Mouse (Mus musculus) small intestine, adult 2 months (tissue): ENCODE measurements around the gene Rhog.

Experiments
- CTCF ChIP-seq: fragments of 200-500 bp; IDR thresholded peaks from 2 replicates; pipeline ENCODE4 v1.5.1; 2012; ENCODE audit warnings: low read depth, mild to moderate bottlenecking, control low read depth, inconsistent platforms, low read length, moderate library complexity, mixed read lengths; ENCODE audit not compliant: insufficient replicate concordance, insufficient read length; ENCODE audit errors: extremely low read depth
- POLR2A ChIP-seq: fragments of 200-500 bp; IDR thresholded peaks from 2 replicates; pipeline ENCODE4 v1.6.1; 2012; ENCODE audit warnings: low read depth, mild to moderate bottlenecking, control low read depth, inconsistent platforms, low read length, moderate library complexity

- TF ChIP-seq CTCF (no peak), POLR2A (no peak)
Measured at GRCm38 (mm10) chr7:102289466-102289865, 33.6 kb upstream of the Rhog start.
